Mouse (Mus musculus): ENCODE measurements around the gene Abi1. TPM values are rescaled to one million over a fixed set of nuclear protein-coding genes. Genes with fewer than 3 reads are reported as not detected.
"Not testable (repeated sequence)": the region's sequence is repeated elsewhere in the genome, so short reads cannot be mapped to it uniquely, and the experiment has no call there.

The Abi1 gene
- total RNA-seq, 2 experiments from 2014 or later: 15.2 to 16.0 TPM

DNA sequence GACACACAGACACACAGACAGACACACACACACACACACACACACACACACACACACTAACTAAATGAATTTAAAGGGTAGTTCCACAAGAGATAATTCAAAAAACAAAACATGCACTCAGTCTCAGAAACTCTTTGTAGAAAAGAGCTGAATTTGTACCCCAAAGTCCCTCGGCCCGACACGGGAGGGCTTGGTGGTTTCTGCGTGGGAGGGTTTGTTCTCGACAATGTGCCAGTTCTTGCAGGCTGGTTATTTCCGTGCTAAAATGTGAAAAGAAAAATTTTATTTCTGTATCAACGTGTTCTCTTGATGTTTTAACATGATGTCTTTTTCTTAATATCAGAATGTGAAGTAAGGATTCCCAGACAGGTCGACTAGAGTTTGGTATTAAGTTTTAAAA is 77.8 kb downstream of the Abi1 start:
- no peak for DNase-seq

DNA sequence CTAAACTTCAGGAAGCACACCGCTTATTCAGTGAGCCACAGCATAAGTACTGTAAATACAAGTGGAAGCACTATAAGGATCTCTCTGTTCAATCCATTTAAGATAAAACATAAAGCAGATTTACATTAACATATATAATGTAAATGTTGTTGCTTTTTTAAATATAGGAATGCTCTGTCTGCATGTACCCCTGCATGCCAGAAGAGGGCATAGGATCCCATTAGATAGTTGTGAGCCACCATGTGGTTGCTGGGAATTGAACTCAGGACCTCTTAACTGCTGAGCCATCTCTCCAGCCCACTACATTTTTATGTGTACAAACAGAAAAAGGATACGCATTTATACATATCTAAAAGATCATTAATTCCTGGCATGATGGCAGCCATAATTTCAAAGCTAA is 78.4 kb downstream of the Abi1 start:
- no peak for DNase-seq

GRCm38 (mm10) chr2:22957415-22957814 is 82.6 kb downstream of the Abi1 start:
- no peak for DNase-seq

- no peak for DNase-seq
These were observed 84.1 kb downstream of the Abi1 start for GRCm38 (mm10) chr2:22955914-22956313.

- DNase-seq: no peak
These were observed 85.8 kb downstream of the Abi1 start for GRCm38 (mm10) chr2:22954278-22954677.

GRCm38 (mm10) chr2:22949956-22950355 is 90.1 kb downstream of the Abi1 start:
- no peak for DNase-seq

DNA sequence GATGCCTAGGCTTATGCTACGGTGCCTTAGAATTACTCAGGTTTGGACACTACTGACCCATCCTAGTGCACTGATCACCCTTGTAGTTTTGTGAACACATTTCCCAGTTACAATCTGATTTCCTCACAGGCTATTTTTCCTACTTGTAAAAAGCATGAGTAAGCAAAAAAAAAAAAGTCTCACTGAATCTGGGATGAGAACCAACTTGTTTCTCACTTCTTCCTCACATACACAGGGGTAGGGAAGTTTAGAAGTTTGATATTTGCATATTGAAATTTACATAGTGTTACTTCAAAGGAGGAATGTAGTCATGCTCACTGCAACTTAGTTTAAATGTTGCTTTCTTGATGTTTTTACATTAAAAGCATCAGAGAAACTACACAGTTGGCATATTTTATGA is 106.5 kb downstream of the Abi1 start:
- DNase-seq: no peak

DNA sequence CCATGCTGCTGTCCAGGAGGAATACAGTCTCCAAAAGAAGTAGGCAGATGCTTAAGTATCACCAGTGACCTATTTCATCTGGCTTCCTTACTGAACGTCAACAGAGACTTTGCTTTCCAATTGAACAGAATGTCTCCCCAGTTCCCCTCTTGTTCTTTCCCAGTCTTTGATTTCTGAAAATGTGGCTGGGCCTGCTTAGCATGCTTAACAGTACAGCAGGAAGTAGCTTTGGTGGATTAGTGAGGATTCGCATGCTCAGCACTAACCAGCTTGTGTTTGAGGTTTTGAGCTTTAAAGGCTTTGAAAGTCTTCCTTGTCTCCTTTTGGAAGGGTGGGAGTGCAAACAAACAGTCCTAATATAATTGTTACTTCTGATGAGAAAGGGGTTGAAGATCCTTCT is 111.8 kb downstream of the Abi1 start:
- DNase-seq: no peak

- not testable (repeated sequence) for DNase-seq
These were observed 114.1 kb downstream of the Abi1 start for GRCm38 (mm10) chr2:22925911-22926310.

DNA sequence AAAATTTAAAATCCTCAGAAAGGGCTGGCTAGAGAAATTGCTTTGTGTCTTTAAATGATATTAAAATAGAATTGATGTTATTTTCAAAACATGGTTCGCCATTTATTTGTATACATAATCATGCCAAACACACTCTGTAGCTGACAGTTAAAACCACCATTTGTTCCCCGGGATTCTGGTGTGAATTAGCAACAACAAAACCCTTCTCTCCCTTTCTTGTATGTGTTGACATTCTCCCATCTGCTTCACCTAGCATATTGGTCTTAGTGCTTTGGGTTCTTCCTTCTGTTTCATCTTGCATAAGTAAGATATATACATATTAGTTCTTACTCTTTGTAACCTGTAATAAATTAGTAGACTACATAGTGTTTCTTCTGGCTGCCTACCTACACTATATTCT is 121.4 kb downstream of the Abi1 start:
- DNase-seq: no peak

DNA sequence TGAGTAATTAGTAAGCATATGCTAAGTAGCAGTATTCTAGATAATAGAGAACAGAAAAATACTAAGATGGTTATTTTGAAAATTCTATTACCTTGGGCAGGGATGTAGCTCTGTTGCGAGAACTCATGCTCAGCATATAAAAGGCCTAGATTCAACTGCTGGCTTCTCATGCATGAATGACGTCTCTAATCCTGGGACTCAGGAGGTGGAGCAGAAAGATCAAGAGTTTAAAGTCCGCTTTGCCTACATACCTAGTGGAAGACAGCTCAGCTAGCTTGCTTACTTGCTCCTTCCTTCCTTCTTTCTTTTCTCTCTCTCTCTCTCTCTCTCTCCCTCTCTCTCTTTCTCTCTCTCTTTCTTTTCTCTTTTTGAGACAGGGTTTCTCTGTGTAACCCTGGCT is 125.6 kb downstream of the Abi1 start:
- DNase-seq: no peak

- no peak for DNase-seq
These were observed 136.1 kb downstream of the Abi1 start for GRCm38 (mm10) chr2:22903947-22904346.

DNA sequence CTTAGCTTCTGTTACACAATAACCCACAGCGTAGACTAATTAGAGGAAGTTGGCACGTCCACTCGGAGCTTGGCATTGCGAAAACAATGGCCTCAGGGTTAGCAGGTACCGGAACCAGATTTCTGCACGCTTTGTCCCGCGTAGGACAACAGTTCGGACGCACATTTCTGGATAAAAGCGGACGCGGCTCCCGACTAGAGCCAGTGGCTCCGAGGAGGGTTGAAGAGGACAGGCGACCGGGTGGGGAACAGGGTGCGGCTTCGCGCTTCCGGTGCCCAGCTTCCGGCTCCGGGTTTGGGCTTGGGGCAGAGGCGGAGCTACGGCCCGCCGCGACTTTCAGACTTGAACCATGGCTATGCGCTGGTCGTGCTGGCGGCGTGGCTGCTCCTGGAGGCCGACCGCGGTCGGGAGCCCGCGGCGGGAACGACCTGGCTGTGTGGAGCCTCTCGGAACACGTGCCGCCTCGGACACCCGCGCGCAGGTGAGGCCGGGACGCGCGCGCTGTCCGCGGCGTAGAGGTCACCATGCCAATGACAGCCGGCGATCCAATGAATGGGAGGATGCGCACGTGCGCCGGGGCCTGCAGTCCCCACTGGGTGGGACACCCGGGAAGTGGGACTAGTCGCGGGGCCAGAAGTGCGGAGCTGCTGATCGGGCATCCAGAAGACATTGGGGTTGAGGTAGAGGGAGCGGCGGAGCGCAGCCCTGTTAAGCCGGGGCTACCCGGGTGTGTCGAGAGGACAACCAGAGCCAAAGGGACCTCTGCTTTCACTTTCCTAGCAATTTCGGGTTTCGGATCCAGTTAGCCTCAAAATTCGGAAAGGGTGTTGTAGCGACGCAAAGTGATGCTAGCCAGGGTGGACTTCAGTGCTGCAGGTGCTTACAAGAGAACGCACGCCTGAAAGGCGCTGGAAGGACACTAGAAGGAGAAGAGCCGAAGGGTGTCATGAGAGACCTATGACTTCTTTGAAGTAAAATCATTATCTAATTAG is 144.5 kb downstream of the Abi1 start, which contains the start of gene Pdss1:
Gene Pdss1 (plus strand): TSS at position 241 of the 992 bp plus-strand sequence.
- DNase-seq: peak; percentile 89

DNA sequence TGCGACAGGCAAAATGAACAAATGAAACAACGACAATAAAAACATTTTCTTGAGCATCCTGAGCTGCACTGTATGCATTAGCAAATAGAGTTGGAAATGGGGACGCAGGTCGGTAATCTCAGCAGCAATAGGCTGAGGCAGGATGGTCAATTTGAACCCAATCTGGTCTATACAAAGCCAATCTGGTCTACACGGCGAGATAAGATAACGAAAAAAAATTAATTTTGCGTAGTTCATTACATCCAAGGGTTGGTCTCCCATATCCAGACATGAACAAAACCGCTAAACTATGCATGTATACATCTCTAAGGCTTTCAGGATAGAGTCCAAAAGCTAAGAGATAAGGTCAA is 145.1 kb downstream of the Abi1 start:
- no peak for DNase-seq

Other genes with a start within 250 kb of the Abi1 start
- 10 to 100 TPM; 13.2 to 16.0 TPM for gene Pdss1, start 144.7 kb downstream of the Abi1 start, total RNA-seq (2021)
- 10 to 100 TPM; 24.9 to 26.3 TPM for gene Acbd5, start 27.9 kb upstream of the Abi1 start, total RNA-seq (2021)
- gene Mastl, start 115.8 kb upstream of the Abi1 start, total RNA-seq (2021): under 1 TPM; 0.23 to 0.48 TPM
- gene Yme1l1, start 116.1 kb upstream of the Abi1 start, total RNA-seq (2021): 10 to 100 TPM; 51.0 to 55.2 TPM
- gene 4931423N10Rik, start 167.2 kb upstream of the Abi1 start, total RNA-seq (2021): not detected